Mouse (Mus musculus) hindbrain, embryonic 16.5 days (tissue): ENCODE data around the gene Sspo. TPM values are rescaled to one million over a fixed set of nuclear protein-coding genes. Genes with fewer than 3 reads are reported as not detected.

ENCODE experiments used
- ATAC-seq: fragments of 200-750 bp; cut with Nextera tagmentation; 2 replicates; pipeline ENCODE4 v1.8.0; 2017; ENCODE audit warnings: moderate TSS enrichment, moderate library complexity
- H3K27ac ChIP-seq: fragments of 300-500 bp; sonication (generic); 2 replicates; pipeline ENCODE4 v1.5.1; 2014; ENCODE audit warnings: low read depth, mild to moderate bottlenecking, control low read depth, low read length, moderate library complexity
- H3K27me3 ChIP-seq: fragments of 300-500 bp; sonication (generic); replicated peaks from 2 replicates; pipeline ENCODE4 v1.6.1; 2014; ENCODE audit warnings: low read length; ENCODE audit not compliant: control insufficient read depth, insufficient read depth
- H3K36me3 ChIP-seq: fragments of 300-500 bp; sonication (generic); 2 replicates; pipeline ENCODE4 v1.6.1; 2014; ENCODE audit warnings: mild to moderate bottlenecking, low read length, moderate library complexity, mixed read lengths; ENCODE audit not compliant: control insufficient read depth, insufficient read depth
- H3K4me1 ChIP-seq: fragments of 300-500 bp; sonication (generic); 2 replicates; pipeline ENCODE4 v1.6.1; 2014; ENCODE audit warnings: low read depth, low read length; ENCODE audit not compliant: control insufficient read depth, insufficient read depth
- H3K4me2 ChIP-seq: fragments of 300-500 bp; sonication (generic); 2 replicates; pipeline ENCODE4 v1.6.1; 2014; ENCODE audit warnings: mild to moderate bottlenecking, low read length, control low read depth, moderate library complexity
- H3K4me3 ChIP-seq: fragments of 300-500 bp; sonication (generic); 2 replicates; pipeline ENCODE4 v1.5.1; 2014; ENCODE audit warnings: mild to moderate bottlenecking, low read length, control low read depth, moderate library complexity
- H3K9ac ChIP-seq: fragments of 300-500 bp; sonication (generic); 2 replicates; pipeline ENCODE4 v1.6.1; 2014; ENCODE audit warnings: low read depth, mild to moderate bottlenecking, control low read depth, low read length, moderate library complexity
- H3K9me3 ChIP-seq: fragments of 300-500 bp; sonication (generic); 2 replicates; pipeline ENCODE4 v1.6.1; 2014; ENCODE audit warnings: mild to moderate bottlenecking, low read length, moderate library complexity; ENCODE audit not compliant: control insufficient read depth
- whole genome bisulfite sequencing: fragments of 180-500 bp; shearing (Covaris S2); extraction: QIAGEN DNeasy Blood & Tissue Kit; methylation state at CpG from one replicate; pipeline ENCODE4 v1.1.7; 2014; 5-methylcytosine and 5-hydroxymethylcytosine counted together
- polyA plus RNA-seq: library from polyadenylated mRNA; unstranded; fragments of >200 nt; fragmentation: Nextera tagmentation; extraction: Ambion mirVana; gene quantifications from 2 replicates; pipeline ENCODE4 v1.2.1, GENCODE M21; 2015

The Sspo gene
- polyA plus RNA-seq, 1 experiment from 2014 or later, result 0.29 TPM

GRCm38 (mm10) chr6:48443592-48444309, 4.3 kb upstream of the Sspo start:
- Histone ChIP-seq H3K27ac (peak overlapping the region; percentile 88), H3K4me1 (peaks cover 15% of the 10 kb centered on the region), H3K9me3 (no peaks in the 10 kb centered on the region), H3K4me2 (peak overlapping the region; percentile 79), H3K27me3 (peaks cover 5% of the 10 kb centered on the region), H3K4me3 (peak overlapping the region; percentile 83), H3K9ac (peak overlapping the region; percentile 91), H3K36me3 (peaks cover 12% of the 10 kb centered on the region)
- peak; percentile 81 for ATAC-seq
- WGBS, result 1% methylated on average over 19 of the region's 19 CpGs

- Histone ChIP-seq H3K36me3 (peaks cover 8% of the 10 kb centered on the region), H3K27me3 (peaks cover 5% of the 10 kb centered on the region; the same call in 1 of the 2 replicates), H3K9me3 (no peaks in the 10 kb centered on the region), H3K9ac (peak overlapping the region; percentile 91), H3K27ac (peak overlapping the region; percentile 88), H3K4me1 (peaks cover 11% of the 10 kb centered on the region), H3K4me2 (peak overlapping the region; percentile 79), H3K4me3 (peak overlapping the region; percentile 83)
- peak; percentile 66 for ATAC-seq
- WGBS, result 1% methylated on average over 34 of the region's 34 CpGs
Observed at GRCm38 (mm10) chr6:48444310-48445180, 3.5 kb upstream of the Sspo start.

GRCm38 (mm10) chr6:48445181-48446101, 2.6 kb upstream of the Sspo start, which contains the start of gene Zfp467:
Gene Zfp467, minus strand, starts transcription at chr6:48445825.
- Histone ChIP-seq H3K9me3 (no peaks in the 10 kb centered on the region), H3K27me3 (peaks cover 2% of the 10 kb centered on the region; the same call in 1 of the 2 replicates), H3K9ac (peak within 1 kb of the TSS; percentile 91), H3K4me1 (peaks cover 11% of the 10 kb centered on the region), H3K4me3 (peak within 1 kb of the TSS; percentile 83), H3K27ac (peak within 1 kb of the TSS; percentile 88), H3K36me3 (peaks cover 8% of the 10 kb centered on the region), H3K4me2 (peak within 1 kb of the TSS; percentile 79)
- under 1% methylated on average over 65 of the region's 65 CpGs for WGBS
- ATAC-seq, result peak; percentile 58

- WGBS, result 28% methylated on average over 3 of the region's 3 CpGs
- ATAC-seq, result no peak
- Histone ChIP-seq H3K9ac (peak overlapping the region; percentile 91), H3K9me3 (no peaks in the 10 kb centered on the region), H3K4me1 (peaks cover 8% of the 10 kb centered on the region; the same call in 1 of the 2 replicates), H3K36me3 (peaks cover 7% of the 10 kb centered on the region), H3K27me3 (no peaks in the 10 kb centered on the region; the same call in 1 of the 2 replicates), H3K4me2 (peak overlapping the region; percentile 79), H3K4me3 (peak overlapping the region; percentile 83), H3K27ac (peak overlapping the region; percentile 88)
Observed at GRCm38 (mm10) chr6:48446256-48446655, 1.8 kb upstream of the Sspo start.

- Histone ChIP-seq H3K9ac (no peak overlapping the region), H3K9me3 (no peaks in the 10 kb centered on the region), H3K27ac (no peak overlapping the region; the same call in 1 of the 2 replicates), H3K27me3 (no peaks in the 10 kb centered on the region), H3K36me3 (peaks cover 2% of the 10 kb centered on the region; the same call in 1 of the 2 replicates), H3K4me3 (no peak overlapping the region), H3K4me2 (no peak overlapping the region), H3K4me1 (peaks cover 8% of the 10 kb centered on the region; the same call in 1 of the 2 replicates)
- ATAC-seq, result no peak
- 69% methylated on average over 3 of the region's 3 CpGs for WGBS
Observed at GRCm38 (mm10) chr6:48446896-48447295, 1.1 kb upstream of the Sspo start.

GRCm38 (mm10) chr6:48448527-48448926, 498 bp downstream of the Sspo start:
- no peak for ATAC-seq
- Histone ChIP-seq H3K36me3 (no peaks in the 10 kb centered on the region), H3K4me1 (peaks cover 5% of the 10 kb centered on the region; the same call in 1 of the 2 replicates), H3K9ac (no peak overlapping the region), H3K4me2 (no peak overlapping the region), H3K27ac (no peak overlapping the region), H3K4me3 (no peak overlapping the region), H3K27me3 (no peaks in the 10 kb centered on the region), H3K9me3 (no peaks in the 10 kb centered on the region)
- WGBS, result 82% methylated on average over 7 of the region's 7 CpGs

- no peaks in the 10 kb centered on the region for H3K27me3 ChIP-seq
- 72% methylated on average over 1 of the region's 1 CpGs for WGBS
- no peak overlapping the region for H3K4me3 ChIP-seq
- no peak overlapping the region for H3K27ac ChIP-seq
- no peak overlapping the region for H3K4me2 ChIP-seq
- no peak overlapping the region for H3K9ac ChIP-seq
- ATAC-seq, result no peak
- H3K4me1 ChIP-seq, result no peaks in the 10 kb centered on the region
- no peaks in the 10 kb centered on the region for H3K9me3 ChIP-seq
- H3K36me3 ChIP-seq, result no peaks in the 10 kb centered on the region
Observed at GRCm38 (mm10) chr6:48452151-48452550, 4.1 kb downstream of the Sspo start.

GRCm38 (mm10) chr6:48452771-48453170, 4.7 kb downstream of the Sspo start:
- Histone ChIP-seq H3K27me3 (no peaks in the 10 kb centered on the region), H3K9ac (no peak overlapping the region), H3K27ac (no peak overlapping the region), H3K4me3 (no peak overlapping the region), H3K4me1 (no peaks in the 10 kb centered on the region), H3K36me3 (no peaks in the 10 kb centered on the region), H3K9me3 (no peaks in the 10 kb centered on the region), H3K4me2 (no peak overlapping the region)
- WGBS, result 69% methylated on average over 3 of the region's 3 CpGs
- no peak for ATAC-seq
